Mouse (Mus musculus) adrenal gland, postnatal 36 days (tissue): Measurements from ENCODE around the gene Dusp15. TPM values are rescaled to one million over a fixed set of nuclear protein-coding genes. Genes with fewer than 3 reads are reported as not detected.

ENCODE experiments used
- DNase-seq, 2 experiments: peaks; one replicate each; pipeline ENCODE4 v3.0.0; 2021; ENCODE audit warnings: mixed read lengths in 1 of 2
- total RNA-seq, 2 experiments: library from RNA; stranded (reverse); gene quantifications; 2 replicates each; pipeline ENCODE4 v1.2.3; 2021

The Dusp15 gene
- total RNA-seq, 2 experiments from 2014 or later = 0.99 to 2.1 TPM

DNA sequence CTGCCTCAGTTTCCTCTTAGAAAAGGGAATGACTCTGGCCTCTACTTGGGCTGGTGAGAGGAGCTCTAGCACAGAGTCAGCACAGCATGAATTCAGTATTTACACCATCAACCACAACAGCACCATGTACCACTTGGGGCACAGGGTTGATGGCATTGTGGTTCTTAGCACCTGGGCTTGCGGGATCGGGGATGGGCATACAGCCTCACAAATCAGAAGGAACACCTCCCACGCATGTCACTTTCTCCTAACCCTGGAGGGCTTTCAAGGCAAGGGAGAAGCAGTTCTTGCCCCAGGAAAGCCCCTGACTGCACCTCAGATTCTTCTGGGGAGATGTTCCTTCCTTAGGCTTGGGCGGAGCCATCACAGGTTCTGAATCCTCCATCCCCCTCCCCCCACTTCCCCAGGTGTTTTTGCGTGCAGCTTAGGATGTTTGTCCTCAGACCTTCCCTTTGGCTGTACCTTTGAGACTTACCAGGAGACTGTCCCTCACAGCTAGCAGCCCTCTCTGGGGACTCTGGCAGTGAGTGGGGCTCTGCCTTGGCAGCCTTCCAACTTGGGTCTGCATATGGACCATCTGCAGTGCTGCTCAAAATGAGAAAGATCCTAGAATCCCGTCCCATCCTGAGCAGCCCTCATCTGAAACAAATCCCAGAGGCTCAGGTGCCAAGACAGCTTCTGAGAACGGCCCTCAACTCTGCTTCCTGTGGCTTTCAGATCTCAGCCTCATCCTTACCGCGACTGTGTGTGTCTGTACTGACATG lies 45.0 kb downstream of the Dusp15 start:
- no peak for DNase-seq

DNA sequence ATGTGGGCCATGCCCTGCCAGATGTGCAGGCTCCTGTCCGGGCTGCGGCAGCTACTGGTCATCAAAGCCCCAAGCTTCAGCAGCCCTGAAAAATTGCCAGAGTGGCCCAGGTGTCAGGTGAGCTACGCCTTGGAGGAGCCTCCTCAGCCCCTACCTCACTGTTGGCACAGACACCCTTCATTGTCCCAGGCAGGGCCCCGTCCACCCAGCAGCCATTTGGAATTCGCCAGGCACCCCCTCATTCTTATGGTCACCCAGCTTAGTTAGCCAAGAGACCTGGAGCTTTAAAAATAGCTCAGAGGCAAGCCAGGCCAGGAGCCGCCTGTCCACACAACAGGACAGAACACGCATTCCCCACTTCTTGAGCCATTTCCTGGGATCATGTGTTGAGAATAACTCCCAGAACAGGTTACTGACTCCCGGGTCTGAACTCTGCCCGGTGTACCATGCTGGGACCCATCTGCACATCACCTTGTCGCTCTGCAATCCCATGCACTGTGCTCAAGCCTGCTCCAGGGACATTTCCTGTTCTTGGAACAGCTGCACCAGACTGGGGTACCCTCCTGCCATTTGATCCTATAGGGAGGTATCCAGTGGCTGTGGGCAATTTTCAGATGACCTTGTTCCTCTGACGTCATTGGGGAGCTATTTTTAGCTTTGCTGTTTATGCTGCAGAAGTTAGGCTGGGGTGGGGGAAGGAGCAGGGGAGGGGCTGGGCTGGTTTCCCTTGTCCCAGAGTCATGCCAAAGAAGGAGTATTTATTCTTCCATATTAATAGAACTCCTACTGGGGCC lies 46.3 kb downstream of the Dusp15 start:
- no peak for DNase-seq

DNA sequence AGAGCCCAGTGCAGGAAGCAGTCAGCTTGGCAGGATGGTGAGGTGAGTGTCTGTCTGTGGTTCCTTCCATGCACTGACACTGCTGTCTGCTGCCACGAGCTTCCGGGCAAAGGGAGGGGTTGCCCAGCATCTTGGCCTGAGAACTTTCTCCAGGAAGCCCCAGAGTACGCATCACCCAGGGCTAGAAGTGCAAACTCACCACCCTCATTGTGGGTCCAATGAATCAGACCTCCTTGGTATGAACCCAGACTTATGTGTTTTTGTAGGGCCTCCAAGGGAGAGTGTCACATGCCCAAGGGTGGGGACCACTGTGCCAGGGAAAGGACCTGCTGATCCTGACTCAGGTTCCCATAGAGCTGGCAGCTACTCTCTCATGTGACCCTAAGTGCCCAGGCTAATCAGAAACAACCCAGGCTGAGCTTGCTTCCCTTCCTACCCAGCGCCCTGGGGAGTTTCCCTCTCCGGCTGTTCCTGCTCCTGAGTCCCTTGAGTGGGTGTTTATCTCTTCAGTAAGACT lies 47.3 kb downstream of the Dusp15 start:
- no peak for DNase-seq

DNA sequence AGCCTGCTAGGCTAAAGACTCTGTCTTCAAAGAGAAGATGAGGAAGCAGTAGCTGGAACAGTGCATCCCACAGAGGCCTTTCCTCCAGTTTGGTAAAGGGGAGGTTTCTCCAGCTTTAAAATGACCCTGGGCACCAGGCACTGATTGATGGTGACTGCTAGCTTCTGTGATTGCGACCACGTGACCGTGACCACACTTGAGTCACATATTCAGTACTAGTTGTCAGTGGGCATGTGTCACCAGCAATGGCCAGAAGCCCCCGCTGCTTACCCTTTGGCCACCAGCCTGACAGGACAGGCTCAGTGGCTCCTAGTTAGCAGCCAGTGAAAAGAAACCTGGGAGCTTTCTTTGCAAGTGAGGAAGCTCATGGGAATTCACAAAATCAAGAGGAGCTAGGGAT lies 47.9 kb downstream of the Dusp15 start:
- peak; percentile 84 to 90 for DNase-seq

DNA sequence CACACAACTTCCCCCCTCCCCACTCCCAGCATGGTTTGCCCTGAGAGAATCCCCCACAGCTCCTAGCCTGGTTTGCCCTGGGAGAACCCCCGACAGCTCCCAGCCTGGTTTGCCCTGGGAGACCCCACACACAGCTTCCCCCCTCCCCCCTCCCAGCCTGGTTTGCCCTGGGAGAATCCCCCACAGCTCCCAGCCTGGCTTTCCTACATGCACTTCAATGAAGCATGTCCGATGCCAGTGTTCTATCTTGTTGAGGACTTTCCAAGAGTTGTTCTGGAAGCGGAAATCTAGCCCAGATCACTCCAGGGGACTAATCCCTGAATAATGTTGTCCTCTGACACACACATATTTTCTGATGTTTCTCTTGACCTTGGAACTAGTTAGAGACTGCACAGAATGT lies 48.8 kb downstream of the Dusp15 start:
- no peak for DNase-seq

DNA sequence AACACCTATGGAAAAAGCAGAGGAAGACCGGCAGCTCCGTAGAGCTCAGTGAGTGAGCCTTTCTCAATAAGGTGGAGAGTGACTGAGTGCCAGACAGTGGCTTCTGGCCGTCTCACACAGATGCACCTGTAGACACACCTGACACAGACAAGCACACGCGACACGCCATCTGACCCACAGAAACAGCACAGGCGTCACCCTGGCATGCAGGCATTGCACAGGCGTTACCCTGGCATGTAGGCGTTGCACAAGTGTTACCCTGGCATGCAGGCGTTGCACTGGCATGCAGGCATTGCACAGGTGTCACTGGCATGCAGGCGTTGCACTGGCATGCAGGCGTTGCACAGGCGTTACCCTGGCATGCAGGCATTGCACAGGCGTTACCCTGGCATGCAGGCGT lies 50.2 kb downstream of the Dusp15 start:
- no peak for DNase-seq

DNA sequence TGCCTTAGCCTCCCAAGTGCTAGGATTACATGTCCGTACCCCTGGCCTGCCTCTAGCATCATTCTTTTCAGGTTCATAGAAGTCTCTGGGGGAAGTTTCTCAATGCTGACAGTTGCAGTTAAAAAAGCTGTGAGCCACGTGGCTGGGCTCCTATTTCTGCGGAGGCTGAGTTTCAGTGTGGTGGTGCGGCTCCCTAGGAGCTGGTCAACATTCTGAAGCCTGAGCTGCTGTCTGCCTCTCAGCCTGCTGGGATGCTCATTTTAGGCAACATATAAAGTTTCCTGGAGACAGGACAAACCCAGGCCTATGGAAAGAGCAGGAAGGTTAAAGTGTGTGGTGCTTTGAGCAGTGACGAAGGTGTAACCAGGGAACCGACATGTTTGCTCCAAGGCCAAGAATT lies 52.5 kb downstream of the Dusp15 start:
- DNase-seq = no peak

DNA sequence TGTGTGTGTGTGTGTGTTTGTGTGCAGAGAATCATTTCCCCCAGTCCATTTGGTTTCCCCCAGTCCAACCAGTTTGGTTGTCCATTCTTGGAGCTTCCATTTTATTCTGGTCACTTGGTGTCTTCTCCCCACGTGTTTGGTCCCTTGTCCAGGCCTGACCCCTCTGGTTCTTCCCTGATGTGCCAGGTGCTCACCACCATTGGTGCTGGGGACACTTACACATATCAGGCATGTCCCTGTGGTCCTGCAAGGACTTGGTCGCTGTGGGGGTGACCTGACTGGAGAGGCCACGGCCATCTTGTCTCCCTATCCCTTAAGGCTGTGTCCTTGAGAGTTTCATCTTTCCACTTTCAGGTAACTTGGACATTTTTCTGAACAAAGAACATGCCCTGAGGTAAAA lies 54.6 kb downstream of the Dusp15 start:
- no peak for DNase-seq

DNA sequence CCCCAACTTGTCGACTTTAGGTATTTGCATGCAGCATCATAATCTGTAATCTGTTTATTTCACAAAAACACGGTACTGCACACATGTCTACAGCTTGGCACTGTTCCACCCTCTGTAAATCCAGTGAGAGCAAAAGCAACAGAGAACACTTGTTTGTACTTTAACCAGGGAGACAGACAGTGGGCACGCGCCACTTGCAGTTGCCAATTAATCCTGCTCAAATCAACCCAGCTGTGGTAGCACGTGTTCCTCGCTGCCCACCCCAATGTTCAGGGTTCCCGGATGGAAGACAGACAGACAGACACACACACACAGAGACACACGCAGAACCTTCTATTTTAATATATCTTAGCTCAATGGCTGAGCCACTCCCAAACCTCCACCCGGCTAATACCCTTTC lies 55.7 kb downstream of the Dusp15 start:
- DNase-seq = no peak

Other genes with a start within 250 kb of the Dusp15 start
- 100 to 1,000 TPM in 1 of 2 experiments, 10 to 100 TPM in 1; 68.4 to 105 TPM for gene Id1, start 215.4 kb downstream of the Dusp15 start, total RNA-seq
- 1 to 10 TPM; 3.0 to 4.0 TPM for gene Cox4i2, start 197.5 kb downstream of the Dusp15 start, total RNA-seq
- gene Bcl2l1, start 120.0 kb downstream of the Dusp15 start, total RNA-seq = 10 to 100 TPM; 58.2 to 93.9 TPM
- gene Tpx2, start 103.7 kb downstream of the Dusp15 start, total RNA-seq = 1 to 10 TPM; 5.1 to 6.2 TPM
- gene Mylk2, start 40.3 kb downstream of the Dusp15 start, total RNA-seq = not detected
- gene Foxs1, start 18.5 kb downstream of the Dusp15 start, total RNA-seq = 1 to 10 TPM; 2.7 to 2.8 TPM
- under 1 TPM; 0.30 to 0.50 TPM for gene Ttll9, start 10.8 kb upstream of the Dusp15 start, total RNA-seq
- gene Pdrg1, start 63.7 kb upstream of the Dusp15 start, total RNA-seq = 100 to 1,000 TPM; 175 to 226 TPM
- 1 to 10 TPM in 1 of 2 experiments, under 1 TPM in 1; 0.56 to 1.5 TPM for gene Xkr7, start 80.2 kb upstream of the Dusp15 start, total RNA-seq
- 10 to 100 TPM; 10.2 to 11.0 TPM for gene Ccm2l, start 114.3 kb upstream of the Dusp15 start, total RNA-seq
- gene Hck, start 156.8 kb upstream of the Dusp15 start, total RNA-seq = 1 to 10 TPM; 2.7 to 2.9 TPM
- 100 to 1,000 TPM; 103 to 118 TPM for gene Tm9sf4, start 209.6 kb upstream of the Dusp15 start, total RNA-seq